Mouse (Mus musculus): Measurements from ENCODE around the gene Rab27a. TPM values are rescaled to one million over a fixed set of nuclear protein-coding genes. Genes with fewer than 3 reads are reported as not detected.

Rab27a gene
- total RNA-seq, 2 experiments from 2014 or later = 14.5 to 17.3 TPM

GRCm38 (mm10) chr9:73020566-73021097 lies 24.0 kb upstream of the Rab27a start:
- TF ChIP-seq CTCF (conservative IDR thresholded peaks at IDR 0.05) = no peak
- no peak overlapping the region for H3K4me3 ChIP-seq
- DNase-seq (ENCODE audit: low spot score in 2 of 2) = no peak
- no peak overlapping the region for H3K27ac ChIP-seq

GRCm38 (mm10) chr9:73025818-73026636 lies 18.6 kb upstream of the Rab27a start:
- H3K4me3 ChIP-seq = no peak overlapping the region; the same call in 1 of the 2 replicates
- no peak for TF ChIP-seq CTCF (conservative IDR thresholded peaks at IDR 0.05)
- peak overlapping the region; percentile 69 for H3K27ac ChIP-seq
- peak; percentile 8 to 45 for DNase-seq (ENCODE audit: low spot score in 2 of 2)

GRCm38 (mm10) chr9:73030443-73030842 lies 14.2 kb upstream of the Rab27a start:
- no peak overlapping the region for H3K27ac ChIP-seq
- H3K4me3 ChIP-seq = no peak overlapping the region
- TF ChIP-seq CTCF (conservative IDR thresholded peaks at IDR 0.05) = no peak
- no peak for DNase-seq (ENCODE audit: low spot score in 2 of 2)

GRCm38 (mm10) chr9:73031421-73031820 lies 13.2 kb upstream of the Rab27a start:
- no peak for DNase-seq (ENCODE audit: low spot score in 2 of 2)
- no peak overlapping the region for H3K4me3 ChIP-seq
- TF ChIP-seq CTCF (conservative IDR thresholded peaks at IDR 0.05) = no peak
- no peak overlapping the region for H3K27ac ChIP-seq

- H3K4me3 ChIP-seq = no peak overlapping the region
- DNase-seq (ENCODE audit: low spot score in 2 of 2) = no peak
- peak; percentile 35 for TF ChIP-seq CTCF (conservative IDR thresholded peaks at IDR 0.05)
- H3K27ac ChIP-seq = no peak overlapping the region
Observed at GRCm38 (mm10) chr9:73033406-73033805, 11.2 kb upstream of the Rab27a start.

- TF ChIP-seq CTCF (conservative IDR thresholded peaks at IDR 0.05) = no peak
- H3K27ac ChIP-seq = peak overlapping the region; percentile 96
- peak overlapping the region; percentile 73 for H3K4me3 ChIP-seq
- peak; percentile 90 to 91 for DNase-seq (ENCODE audit: low spot score in 2 of 2)
Observed at GRCm38 (mm10) chr9:73039222-73039945, 5.3 kb upstream of the Rab27a start.

DNA sequence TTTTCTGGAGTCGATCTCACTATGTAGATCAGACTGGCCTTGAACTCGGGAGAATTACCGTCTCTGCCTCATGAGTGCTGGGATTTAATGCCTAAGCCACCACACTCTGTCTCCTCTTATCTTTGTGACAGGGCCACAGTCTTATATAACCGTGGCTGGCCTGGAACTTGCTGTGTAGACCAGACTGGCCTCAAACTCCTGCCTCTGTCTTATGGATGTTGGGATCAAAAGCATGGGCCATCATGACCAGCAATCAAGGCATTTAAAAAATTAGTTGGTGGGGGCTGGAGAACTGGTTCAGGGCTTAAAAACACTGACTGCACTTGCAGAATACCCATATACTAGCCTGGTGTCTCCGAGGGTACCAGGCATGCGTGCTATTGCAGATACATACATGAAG lies 4.6 kb upstream of the Rab27a start, which contains the start of gene Pigb:
Gene Pigb (minus strand): TSS at position 299 of the 400 bp plus-strand sequence.
- DNase-seq (ENCODE audit: low spot score in 2 of 2) = no peak
- no peak for TF ChIP-seq CTCF (conservative IDR thresholded peaks at IDR 0.05)
- peak within 1 kb of the TSS; percentile 73 for H3K4me3 ChIP-seq
- peak within 1 kb of the TSS; percentile 96 for H3K27ac ChIP-seq

DNA sequence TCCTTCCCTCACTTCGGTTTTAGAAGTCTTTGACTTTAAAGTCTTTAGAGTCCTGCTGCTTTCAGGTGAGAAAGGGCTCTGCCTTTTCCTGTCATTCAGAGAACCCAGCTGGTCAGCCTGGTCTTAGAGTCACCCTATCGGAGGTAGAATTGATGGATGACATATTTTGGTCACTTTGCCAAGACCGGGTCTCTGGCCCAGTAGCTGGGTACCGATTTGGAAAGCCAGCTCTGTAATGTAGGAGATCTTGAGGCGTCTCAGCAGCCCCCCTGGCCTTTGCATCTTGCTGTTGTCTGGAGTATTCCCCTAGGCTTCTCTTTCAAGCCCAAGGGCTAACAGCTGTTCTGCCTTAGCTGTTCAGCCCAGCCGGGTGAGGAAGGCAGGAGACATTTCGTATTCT lies 550 bp downstream of the Rab27a start:
- Histone ChIP-seq H3K27ac (peak overlapping the region; percentile 85), H3K4me3 (peak overlapping the region; percentile 66)
- TF ChIP-seq CTCF (conservative IDR thresholded peaks at IDR 0.05) = no peak
- no peak for DNase-seq (ENCODE audit: low spot score in 2 of 2)

- H3K27ac ChIP-seq = peak overlapping the region; percentile 85
- no peak for TF ChIP-seq CTCF (conservative IDR thresholded peaks at IDR 0.05)
- H3K4me3 ChIP-seq = peak overlapping the region; percentile 66
- DNase-seq (ENCODE audit: low spot score in 2 of 2) = no peak
Observed at GRCm38 (mm10) chr9:73045711-73046110, 1.1 kb downstream of the Rab27a start.

DNA sequence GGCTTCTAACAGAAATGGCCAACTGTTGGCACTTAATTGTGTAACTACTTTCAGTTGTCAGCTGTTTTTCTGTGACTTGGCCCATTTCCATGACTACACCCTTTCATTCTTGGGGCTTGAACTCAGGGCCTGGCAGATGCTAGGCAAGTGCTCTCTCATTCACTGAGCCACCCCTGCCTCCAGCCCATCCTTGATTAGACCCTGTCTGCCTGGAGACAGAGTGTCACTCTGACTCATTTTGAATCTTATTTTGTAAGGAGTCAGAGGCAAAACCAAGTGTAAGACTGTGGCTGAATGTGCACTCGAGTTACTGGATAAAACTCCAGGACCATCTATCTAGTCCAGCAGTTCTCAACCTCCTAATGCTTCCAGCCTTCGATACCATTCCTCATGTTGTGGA lies 3.3 kb downstream of the Rab27a start:
- TF ChIP-seq CTCF (conservative IDR thresholded peaks at IDR 0.05) = no peak
- DNase-seq (ENCODE audit: low spot score in 2 of 2) = no peak
- H3K27ac ChIP-seq = no peak overlapping the region
- H3K4me3 ChIP-seq = no peak overlapping the region

DNA sequence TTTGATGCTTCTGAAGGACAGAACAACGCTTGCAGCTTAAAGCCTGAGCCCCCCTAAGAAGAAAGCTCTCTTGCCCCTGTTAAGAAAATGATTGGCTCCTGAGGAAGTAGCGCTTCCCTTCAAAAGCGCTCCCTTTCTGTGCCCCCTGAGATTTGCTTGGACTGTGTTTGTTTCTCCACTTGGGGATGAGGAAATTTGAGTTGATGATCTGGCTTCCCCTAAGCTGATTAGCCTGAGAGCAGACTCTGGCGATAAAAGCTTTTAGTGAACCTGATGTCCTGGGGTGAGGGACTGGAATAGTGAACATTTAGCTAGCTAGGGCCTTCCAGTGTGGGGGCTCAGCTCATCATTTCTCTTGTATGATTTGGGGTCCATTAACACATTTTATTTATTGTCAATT lies 4.3 kb downstream of the Rab27a start:
- Histone ChIP-seq H3K4me3 (no peak overlapping the region), H3K27ac (no peak overlapping the region)
- no peak for TF ChIP-seq CTCF (conservative IDR thresholded peaks at IDR 0.05)
- DNase-seq (ENCODE audit: low spot score in 2 of 2) = no peak

DNA sequence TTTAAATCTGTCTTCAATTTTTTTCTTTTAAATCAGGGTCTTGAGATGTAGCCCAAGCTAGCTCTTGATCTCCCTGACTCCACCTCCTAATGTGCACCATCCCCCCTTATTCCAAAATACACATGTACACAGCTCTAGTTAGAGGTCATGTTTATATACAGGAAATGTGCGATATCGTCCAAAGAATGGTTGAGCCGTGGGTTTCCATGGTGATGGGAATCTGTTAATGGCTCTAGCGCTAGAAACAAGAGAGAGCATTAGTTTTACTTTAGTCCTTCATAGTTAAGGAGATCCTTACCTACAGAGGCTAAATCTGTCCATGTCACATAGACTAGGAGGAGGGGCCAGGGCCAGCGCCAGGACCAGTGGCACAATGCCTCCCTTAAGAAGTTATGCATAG lies 5.2 kb downstream of the Rab27a start:
- no peak overlapping the region for H3K4me3 ChIP-seq
- H3K27ac ChIP-seq = peak overlapping the region; percentile 73; the same call in 1 of the 2 replicates
- TF ChIP-seq CTCF (conservative IDR thresholded peaks at IDR 0.05) = no peak
- no peak for DNase-seq (ENCODE audit: low spot score in 2 of 2)

DNA sequence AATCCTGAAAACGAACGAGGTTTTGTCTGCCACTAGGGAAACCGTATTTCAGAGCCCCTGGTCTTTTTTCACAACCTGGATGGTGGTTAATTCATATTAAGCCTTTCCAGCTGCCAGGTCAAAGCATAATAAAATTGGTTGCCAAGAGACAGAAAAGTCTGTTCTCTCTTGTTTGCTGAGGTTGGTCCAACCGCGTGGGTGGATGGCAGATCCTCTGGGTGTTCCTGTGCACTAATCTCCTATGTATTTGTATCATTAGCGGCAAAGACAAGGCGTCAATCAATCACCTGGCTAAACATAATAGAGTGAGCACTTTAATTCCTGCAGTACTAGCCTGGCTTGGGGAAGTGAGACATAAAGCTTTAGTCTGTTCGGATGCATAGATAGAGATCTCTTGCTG lies 6.0 kb downstream of the Rab27a start:
- H3K27ac ChIP-seq = peak overlapping the region; percentile 73
- peak in 1 of 2 experiments; percentile 34 for DNase-seq (ENCODE audit: low spot score in 2 of 2)
- TF ChIP-seq CTCF (conservative IDR thresholded peaks at IDR 0.05) = no peak
- no peak overlapping the region for H3K4me3 ChIP-seq
